Mouse (Mus musculus) kidney, adult 8-10 months (tissue): ENCODE data around the gene Olfr429.
"Not testable (repeated sequence)": the region's sequence is repeated elsewhere in the genome, so short reads cannot be mapped to it uniquely, and the experiment has no call there.

Experiments
- DNase-seq, 2 experiments: peaks; one replicate each; pipeline ENCODE4 v3.0.0; 2022

The Olfr429 gene

DNA sequence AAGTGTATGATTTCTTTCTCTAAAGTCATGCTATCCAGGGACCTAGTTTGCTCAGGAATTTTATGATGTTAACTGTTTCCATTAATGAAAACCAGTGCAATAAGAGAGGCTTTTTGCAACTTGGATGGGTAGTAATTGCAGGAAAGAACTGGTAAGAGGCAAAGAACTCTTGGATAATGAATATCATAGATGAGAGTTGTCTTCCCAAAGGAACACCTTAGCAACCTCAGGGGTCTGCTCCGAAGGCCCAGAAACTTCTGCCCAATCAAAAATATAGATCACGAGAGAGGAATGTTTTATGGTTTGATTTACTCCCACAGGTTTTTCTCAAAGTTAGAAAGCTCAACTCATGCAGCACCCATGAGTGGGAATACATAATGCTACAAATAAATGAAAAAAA is at the start of gene Olfr429:
Olfr429 (plus strand) TSS at position 301 of the 400 bp plus-strand sequence.
- no peak for DNase-seq

- DNase-seq: no peak
Observed at GRCm38 (mm10) chr1:174035841-174036240, 48.3 kb upstream of the Olfr429 start.

DNA sequence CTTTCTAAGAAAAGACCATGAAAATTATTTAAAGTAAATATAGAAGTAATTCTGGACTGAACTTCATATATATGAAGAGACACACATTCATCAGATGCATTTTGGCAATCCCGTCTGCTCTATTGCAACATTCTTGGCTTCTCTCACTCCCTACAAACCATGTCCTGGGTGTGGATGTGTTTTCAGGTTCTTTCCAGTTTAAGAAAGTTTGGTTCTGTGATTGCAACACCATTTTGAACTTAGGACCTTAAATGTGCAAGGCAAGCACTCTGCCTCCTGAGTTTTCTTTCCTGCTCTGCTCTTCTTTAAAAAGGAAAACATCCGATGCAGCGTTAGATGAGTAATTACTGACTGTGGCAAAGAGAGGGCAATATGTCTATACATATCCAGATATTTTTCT is 45.7 kb upstream of the Olfr429 start:
- no peak for DNase-seq

DNA sequence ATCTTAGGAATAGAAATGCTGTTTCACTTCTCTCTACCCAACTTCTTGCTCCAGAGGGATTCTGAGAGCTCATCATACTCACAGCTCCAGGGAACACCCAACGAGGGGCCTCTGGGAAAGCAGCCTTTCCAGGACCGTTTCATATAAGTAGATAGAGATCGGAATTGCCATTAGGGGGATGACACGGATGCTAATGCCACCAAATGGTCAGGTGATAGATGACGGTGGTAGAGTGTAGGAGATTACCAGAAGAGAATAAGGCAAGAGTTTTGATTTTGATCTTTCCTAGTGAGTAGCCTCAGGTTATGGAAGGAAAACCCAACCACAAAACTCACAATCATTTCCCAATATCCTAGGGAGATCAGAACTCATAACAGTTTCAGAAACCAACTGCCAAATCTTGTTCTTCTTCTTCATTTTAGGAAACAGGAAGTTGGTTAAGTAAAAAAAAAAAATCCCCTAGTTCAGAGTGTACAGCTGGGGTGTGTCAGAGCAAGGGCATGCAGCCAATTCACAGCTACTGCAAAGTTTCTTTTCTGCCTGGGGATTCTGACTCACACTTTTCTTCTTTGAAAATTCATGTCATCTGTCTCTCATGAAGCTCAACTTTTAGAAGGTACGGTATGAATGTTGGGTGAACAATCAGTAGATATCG is 43.5 kb upstream of the Olfr429 start, which contains the start of gene Olfr433:
Olfr433 (plus strand) TSS at position 183 of the 655 bp plus-strand sequence.
- peak; percentile 18 to 32 for DNase-seq

- not testable (repeated sequence) for DNase-seq
Observed at GRCm38 (mm10) chr1:174042091-174042884, 41.8 kb upstream of the Olfr429 start.

DNA sequence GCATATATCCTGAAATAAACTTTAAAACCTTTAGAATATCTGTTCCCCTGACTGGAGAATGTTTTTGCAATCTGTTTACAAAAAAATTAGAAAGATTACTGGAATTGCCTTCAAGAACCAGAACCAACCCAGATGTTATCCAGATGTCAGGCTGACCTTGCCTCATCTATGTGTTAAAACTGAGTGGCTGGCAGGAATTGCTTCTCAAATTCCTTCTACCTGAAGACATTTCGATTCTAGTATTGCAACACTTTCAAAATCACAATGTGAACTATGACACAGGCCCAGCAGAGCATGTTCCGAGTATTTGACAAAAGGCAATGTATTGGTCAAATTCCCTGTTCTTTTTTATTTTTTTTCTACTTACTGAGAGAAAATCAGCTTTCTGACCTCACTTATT is 39.7 kb upstream of the Olfr429 start:
- DNase-seq: no peak

- not testable (repeated sequence) for DNase-seq
Observed at GRCm38 (mm10) chr1:174048227-174048626, 35.9 kb upstream of the Olfr429 start.

- DNase-seq: no peak
Observed at GRCm38 (mm10) chr1:174048893-174049292, 35.2 kb upstream of the Olfr429 start, which contains the start of gene Olfr432. Gene Olfr432 (plus strand): TSS chr1:174049205.

GRCm38 (mm10) chr1:174049357-174049756 is 34.8 kb upstream of the Olfr429 start:
- not testable (repeated sequence) for DNase-seq

DNA sequence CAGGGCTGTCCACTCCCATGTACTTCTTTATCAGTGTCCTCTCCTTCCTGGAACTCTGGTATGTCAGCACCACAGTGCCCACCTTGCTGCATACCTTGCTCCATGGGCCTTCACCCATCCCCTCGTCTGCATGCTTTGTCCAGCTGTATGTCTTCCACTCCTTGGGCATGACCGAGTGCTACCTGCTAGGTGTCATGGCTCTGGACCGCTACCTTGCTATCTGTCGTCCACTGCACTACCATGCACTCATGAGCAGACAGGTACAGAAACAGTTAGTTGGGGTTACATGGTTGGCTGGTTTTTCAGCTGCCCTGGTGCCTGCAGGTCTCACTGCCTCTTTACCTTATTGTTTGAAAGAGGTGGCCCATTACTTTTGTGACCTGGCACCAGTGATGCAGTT is 33.6 kb upstream of the Olfr429 start:
- DNase-seq: no peak

- no peak for DNase-seq
Observed at GRCm38 (mm10) chr1:174051515-174051914, 32.6 kb upstream of the Olfr429 start.

GRCm38 (mm10) chr1:174051931-174052536 is 32.1 kb upstream of the Olfr429 start:
- no peak for DNase-seq

DNA sequence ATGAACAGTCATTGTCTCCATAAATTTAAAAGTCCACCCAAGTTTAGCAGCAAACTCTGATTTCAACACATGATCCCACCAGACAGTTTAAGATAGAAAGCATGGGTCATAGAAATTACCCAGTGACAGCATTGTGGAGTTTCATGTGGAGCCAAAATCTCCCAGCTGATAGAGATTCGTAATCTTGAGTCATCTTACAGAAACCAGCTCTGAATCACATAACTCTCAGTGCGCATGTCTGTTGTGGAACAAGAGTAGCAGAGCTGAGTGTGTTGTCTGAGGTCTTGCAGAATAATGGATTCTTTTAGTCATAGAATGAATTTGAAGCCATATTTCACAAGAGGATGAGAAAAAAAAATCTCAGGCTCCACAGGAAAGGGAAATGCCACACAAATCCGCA is 31.1 kb upstream of the Olfr429 start:
- no peak for DNase-seq

GRCm38 (mm10) chr1:174055248-174055647 is 28.9 kb upstream of the Olfr429 start:
- no peak for DNase-seq

DNA sequence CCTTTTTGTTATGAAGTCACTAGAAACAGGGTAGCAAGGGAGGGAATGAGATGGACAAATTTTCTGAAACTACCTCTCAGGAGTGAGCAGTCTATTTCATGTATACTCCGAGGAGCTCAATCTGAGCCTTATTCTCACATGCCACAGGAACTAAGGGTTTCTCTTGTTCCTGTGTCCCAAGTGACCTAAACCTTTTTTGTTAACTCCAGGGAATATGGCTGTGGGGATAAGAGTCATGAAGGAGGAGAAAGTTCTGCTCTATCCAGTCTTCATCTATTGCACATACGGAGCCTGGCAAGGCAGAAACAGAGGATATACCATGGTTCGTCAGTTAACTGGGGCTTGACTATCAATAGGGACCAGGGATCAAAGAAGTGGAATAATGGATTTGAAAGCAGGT is 17.8 kb upstream of the Olfr429 start, which contains the start of gene Olfr430:
Olfr430 (plus strand) TSS at position 301 of the 400 bp plus-strand sequence.
- DNase-seq: no peak

- no peak for DNase-seq
Observed at GRCm38 (mm10) chr1:174096591-174096990, 12.5 kb downstream of the Olfr429 start, which contains the start of gene Olfr427. Gene Olfr427 (plus strand): TSS chr1:174096891.

DNA sequence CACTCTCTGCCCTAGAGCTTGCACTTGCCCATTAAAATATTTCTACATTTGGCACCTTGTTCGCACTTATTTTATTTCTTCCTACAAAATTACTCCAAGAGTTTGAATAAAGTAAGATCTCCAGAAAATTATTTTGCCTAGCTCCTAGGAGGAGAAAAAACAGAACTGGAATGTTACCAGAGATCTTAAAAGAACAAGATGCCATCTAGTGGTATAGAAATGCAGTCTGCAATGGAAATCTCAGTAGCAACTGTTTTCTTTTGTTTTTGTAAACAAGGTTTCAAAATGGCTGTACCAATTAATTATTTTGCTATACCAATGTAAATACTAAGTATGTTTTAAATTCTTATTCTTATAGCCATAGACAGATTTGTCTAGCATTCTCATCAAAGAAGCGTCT is 19.6 kb downstream of the Olfr429 start:
- DNase-seq: no peak

- no peak for DNase-seq
Observed at GRCm38 (mm10) chr1:174121062-174121461, 36.9 kb downstream of the Olfr429 start, which contains the start of gene Olfr231. Gene Olfr231 (minus strand): TSS chr1:174121162.

- no peak for DNase-seq
Observed at GRCm38 (mm10) chr1:174131217-174131616, 47.1 kb downstream of the Olfr429 start, which contains the start of gene Olfr424. Gene Olfr424 (plus strand): TSS chr1:174131517.

DNA sequence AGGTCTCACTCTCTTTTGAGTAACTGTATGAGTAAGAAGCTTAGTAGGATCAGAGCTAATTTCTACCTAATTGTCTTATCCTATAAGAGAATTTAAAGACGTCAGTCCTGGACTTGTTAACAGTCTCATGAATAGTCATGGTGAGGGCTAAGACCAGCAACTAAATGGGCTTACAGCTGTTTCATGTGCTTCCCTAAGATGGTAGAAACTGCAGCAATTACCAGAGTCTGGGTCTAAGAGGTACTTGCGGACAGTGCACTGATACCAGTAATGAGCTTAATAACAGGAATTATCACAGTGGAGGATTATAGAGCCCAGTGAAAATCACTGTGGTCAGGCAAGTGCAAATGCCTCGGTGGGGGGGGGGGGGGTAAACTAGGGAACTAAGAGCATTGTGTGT is 47.9 kb downstream of the Olfr429 start:
- no peak for DNase-seq
